Mouse (Mus musculus) bone marrow, adult 2 months (tissue): ENCODE data around the gene Gli2.

Experiments
- CTCF ChIP-seq: fragments of 200-500 bp; IDR thresholded peaks from 2 replicates; pipeline ENCODE4 v1.5.1; 2011; ENCODE audit warnings: low read length, control low read depth; ENCODE audit not compliant: control insufficient read depth, insufficient read depth
- POLR2A ChIP-seq: fragments of 200-500 bp; IDR thresholded peaks from 2 replicates; pipeline ENCODE4 v1.6.1; 2011; ENCODE audit warnings: low read depth, mild to moderate bottlenecking, control low read depth, low read length, borderline replicate concordance; ENCODE audit not compliant: control insufficient read depth

GRCm38 (mm10) chr1:118967976-118968375, 85.4 kb downstream of the Gli2 start:
- no peak for TF ChIP-seq CTCF
- no peak for TF ChIP-seq POLR2A
